Mouse (Mus musculus) liver, embryonic 11.5 days (tissue): ENCODE results near the gene Syt6. TPM values are rescaled to one million over a fixed set of nuclear protein-coding genes. Genes with fewer than 3 reads are reported as not detected.

Experiments
- ATAC-seq: fragments of 200-750 bp; cut with Nextera tagmentation; replicated peaks from 2 replicates; pipeline ENCODE4 v1.8.0; 2017; ENCODE audit warnings: moderate number of reproducible peaks, mild to moderate bottlenecking, moderate TSS enrichment, moderate library complexity; ENCODE audit not compliant: low FRiP score
- DNase-seq: peaks from one replicate; pipeline ENCODE4 v3.0.0-alpha.2; 2017; ENCODE audit warnings: low spot score
- H3K27ac ChIP-seq: fragments of 300-500 bp; sonication (generic); 2 replicates; pipeline ENCODE4 v1.5.1; 2014; ENCODE audit warnings: mild to moderate bottlenecking, low read depth, low read length, control low read depth
- H3K27me3 ChIP-seq: fragments of 300-500 bp; sonication (generic); replicated peaks from 2 replicates; pipeline ENCODE4 v1.6.1; 2014; ENCODE audit warnings: low read length, mixed read lengths; ENCODE audit not compliant: control insufficient read depth, insufficient read depth
- H3K36me3 ChIP-seq: fragments of 300-500 bp; sonication (generic); 2 replicates; pipeline ENCODE4 v1.6.1; 2014; ENCODE audit warnings: mild to moderate bottlenecking, low read length, moderate library complexity, mixed read lengths; ENCODE audit not compliant: control insufficient read depth, insufficient read depth
- H3K4me1 ChIP-seq: fragments of 300-500 bp; sonication (generic); replicated peaks from 2 replicates; pipeline ENCODE4 v1.6.1; 2014; ENCODE audit warnings: low read length, mixed read lengths; ENCODE audit not compliant: control insufficient read depth, insufficient read depth
- H3K4me2 ChIP-seq: fragments of 300-500 bp; sonication (generic); 2 replicates; pipeline ENCODE4 v1.6.1; 2014; ENCODE audit warnings: mild to moderate bottlenecking, control low read depth, moderate library complexity
- H3K4me3 ChIP-seq: fragments of 300-500 bp; sonication (generic); 2 replicates; pipeline ENCODE4 v1.5.1; 2014; ENCODE audit warnings: low read depth, low read length, control low read depth
- H3K9ac ChIP-seq: fragments of 300-500 bp; sonication (generic); 2 replicates; pipeline ENCODE4 v1.6.1; 2014; ENCODE audit warnings: low read depth, low read length, control low read depth
- H3K9me3 ChIP-seq: fragments of 300-500 bp; sonication (generic); 2 replicates; pipeline ENCODE4 v1.6.1; 2016; ENCODE audit warnings: low read length, inconsistent platforms, mixed read lengths; ENCODE audit not compliant: control insufficient read depth
- WGBS: fragments of 180-500 bp; shearing (Covaris S2); extraction: QIAGEN DNeasy Blood & Tissue Kit; methylation state at CpG from one replicate; pipeline ENCODE4 v1.1.7; 2014; 5-methylcytosine and 5-hydroxymethylcytosine counted together
- polyA plus RNA-seq: library from polyadenylated mRNA; unstranded; fragments of >200 nt; fragmentation: Nextera tagmentation; extraction: Ambion mirVana; gene quantifications from 2 replicates; pipeline ENCODE4 v1.2.1, GENCODE M21; 2014

Gene Syt6
- polyA plus RNA-seq = 0.32 and 0.52 TPM in 2 replicates

DNA sequence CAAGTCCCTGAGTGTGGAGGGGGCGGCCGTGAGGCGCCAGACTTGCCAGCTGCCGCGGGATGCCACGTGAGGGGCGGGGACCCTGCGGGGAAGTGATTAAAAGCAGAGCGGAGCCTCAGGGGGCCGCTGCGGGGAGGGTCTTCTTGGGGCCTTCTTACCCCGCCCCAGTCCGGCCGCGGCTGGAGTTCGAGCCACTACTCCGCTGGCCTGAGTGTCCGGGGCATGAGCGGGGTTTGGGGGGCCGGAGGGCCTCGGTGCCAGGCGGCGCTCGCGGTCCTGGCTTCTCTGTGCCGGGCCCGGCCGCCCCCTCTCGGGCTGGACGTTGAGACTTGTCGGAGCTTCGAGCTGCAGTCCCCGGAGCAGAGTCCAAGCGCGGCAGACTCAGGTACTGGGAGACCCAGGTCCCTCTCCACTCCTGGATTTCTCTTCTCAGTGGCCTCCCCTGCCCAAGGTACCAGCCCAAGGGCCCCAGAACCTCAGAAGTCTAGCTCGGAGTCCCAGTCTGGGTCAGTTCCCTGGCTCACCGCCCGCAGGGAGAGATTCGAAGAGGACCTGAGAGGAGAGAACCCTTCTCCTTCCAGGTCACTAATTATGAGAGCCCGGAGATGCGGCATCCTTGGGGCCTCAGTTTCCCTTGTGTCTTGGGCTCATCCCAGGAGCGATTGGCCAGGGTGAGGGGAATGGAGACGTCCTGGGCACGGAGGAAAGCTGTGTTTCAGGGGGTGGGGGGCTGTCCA, at the start of gene Syt6:
Gene Syt6 (plus strand): TSS at position 76 of the 737 bp plus-strand sequence.
- H3K4me3 ChIP-seq = peak within 1 kb of the TSS; percentile 41

DNA sequence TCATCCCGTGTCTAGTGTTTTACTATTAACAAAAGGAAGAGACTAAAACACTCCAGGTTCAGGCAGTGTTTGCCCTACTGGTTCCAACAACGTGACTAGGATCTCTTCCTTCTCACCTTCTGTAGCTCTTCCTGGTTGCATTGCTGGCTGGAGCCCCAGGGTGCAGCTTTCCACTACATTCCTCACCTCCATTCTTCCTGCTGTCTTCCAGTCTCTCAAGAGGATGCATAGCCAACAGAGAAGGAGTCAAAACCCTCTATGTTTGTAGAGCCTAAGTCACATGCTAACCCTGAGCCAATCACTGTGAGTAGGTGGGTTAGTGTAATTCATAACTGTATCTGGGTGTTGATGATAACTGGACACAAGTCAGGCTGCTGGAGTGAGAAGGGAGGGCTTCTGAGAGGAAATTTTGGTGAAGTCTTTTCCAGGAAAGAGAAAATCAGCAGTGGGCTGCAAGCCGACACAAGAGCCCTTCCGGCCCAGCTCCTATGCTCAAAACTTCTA, 48.8 kb upstream of the Syt6 start:
- WGBS = 63% methylated on average over 4 of the region's 4 CpGs
- ATAC-seq (no peak), DNase-seq (no peak)
- no peak overlapping the region for H3K9ac ChIP-seq
- H3K4me2 ChIP-seq = no peak overlapping the region
- H3K36me3 ChIP-seq = no peaks in the 10 kb centered on the region
- H3K27ac ChIP-seq = no peak overlapping the region
- H3K4me3 ChIP-seq = no peak overlapping the region
- H3K4me1 ChIP-seq = no peaks in the 10 kb centered on the region
- H3K27me3 ChIP-seq = no peaks in the 10 kb centered on the region
- H3K9me3 ChIP-seq = no peaks in the 10 kb centered on the region

More for the DNA sequence above, at the start of gene Syt6:
- DNase-seq (no peak), ATAC-seq (no peak; the same call in 1 of the 2 replicates)
- Histone ChIP-seq H3K9me3 (no peaks in the 10 kb centered on the region), H3K4me1 (no peaks in the 10 kb centered on the region), H3K9ac (no peak within 1 kb of the TSS), H3K36me3 (no peaks in the 10 kb centered on the region), H3K4me2 (peak within 1 kb of the TSS; percentile 66), H3K27me3 (peaks cover 66% of the 10 kb centered on the region), H3K27ac (no peak within 1 kb of the TSS)
- 5% methylated on average over 43 of the region's 44 CpGs for WGBS

DNA sequence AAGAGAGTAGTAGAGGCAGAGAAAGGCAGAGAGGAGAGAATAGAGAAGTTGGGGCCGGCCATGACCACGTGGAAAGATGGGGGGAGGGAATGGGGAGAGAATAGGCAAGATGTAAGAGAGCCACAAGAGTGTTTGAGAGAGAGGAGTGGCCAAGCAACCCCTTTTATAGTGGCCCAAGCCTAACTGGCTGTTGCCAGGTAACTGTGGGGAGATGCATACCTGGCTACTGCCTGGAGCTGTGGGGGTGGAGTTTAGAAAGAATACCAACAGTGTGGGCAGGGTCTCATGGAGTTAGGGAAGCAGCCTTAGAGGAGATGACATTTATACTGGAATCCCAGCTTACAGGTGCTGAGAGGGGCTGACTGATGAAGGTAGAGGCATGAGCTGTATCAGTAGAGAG, 48.2 kb upstream of the Syt6 start:
- Histone ChIP-seq H3K36me3 (no peaks in the 10 kb centered on the region), H3K27me3 (no peaks in the 10 kb centered on the region), H3K9me3 (no peaks in the 10 kb centered on the region), H3K4me2 (no peak overlapping the region), H3K9ac (no peak overlapping the region), H3K27ac (no peak overlapping the region), H3K4me3 (no peak overlapping the region), H3K4me1 (no peaks in the 10 kb centered on the region)
- ATAC-seq (no peak), DNase-seq (no peak)
- 20% methylated on average over 2 of the region's 2 CpGs for WGBS

DNA sequence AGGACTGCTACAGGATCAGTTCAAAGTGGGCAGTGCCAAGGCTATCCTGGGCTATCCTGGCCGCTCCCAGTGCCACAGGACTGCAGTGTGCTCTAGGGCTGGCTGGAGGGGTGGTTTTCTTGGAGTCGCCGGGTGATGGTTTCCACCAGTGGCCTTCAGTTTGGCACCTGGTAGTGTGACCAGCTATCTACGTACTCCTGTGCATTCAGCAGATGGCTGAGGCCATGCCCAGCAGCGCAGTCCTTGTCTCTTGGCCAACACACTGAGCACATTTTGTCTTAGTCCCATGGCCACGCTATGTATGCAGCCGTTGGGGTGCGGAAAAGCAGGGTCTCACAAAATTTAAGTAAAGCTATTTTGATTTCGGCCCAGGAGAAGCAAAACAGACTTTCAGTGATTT, 41.0 kb upstream of the Syt6 start:
- ATAC-seq = no peak

DNA sequence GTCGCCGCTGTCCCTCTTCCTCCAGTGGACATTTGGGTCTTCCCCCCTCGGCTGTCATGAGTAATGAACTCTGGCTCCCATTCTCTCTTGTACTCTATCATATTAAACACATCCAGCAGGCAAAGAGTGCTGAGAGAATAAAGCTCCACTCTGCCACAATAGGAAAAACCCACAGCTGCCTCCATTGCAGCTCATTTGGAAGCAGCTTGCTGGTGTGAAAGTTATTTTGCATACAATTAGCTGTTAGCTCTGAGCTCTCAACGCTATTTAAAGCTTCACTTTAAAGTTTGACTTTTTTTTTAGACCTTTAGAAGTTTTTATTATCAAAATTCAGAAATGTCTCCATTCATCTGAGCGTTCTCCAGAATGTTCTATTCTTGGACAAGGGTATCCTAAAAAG, 39.8 kb upstream of the Syt6 start:
- Histone ChIP-seq H3K9me3 (no peaks in the 10 kb centered on the region), H3K4me2 (no peak overlapping the region), H3K27me3 (no peaks in the 10 kb centered on the region), H3K27ac (no peak overlapping the region), H3K4me3 (no peak overlapping the region), H3K9ac (no peak overlapping the region), H3K36me3 (no peaks in the 10 kb centered on the region), H3K4me1 (no peaks in the 10 kb centered on the region)
- WGBS = 55% methylated on average over 5 of the region's 5 CpGs
- ATAC-seq = no peak
- DNase-seq = no peak

More for the DNA sequence above, 41.0 kb upstream of the Syt6 start:
- Histone ChIP-seq H3K27ac (no peak overlapping the region), H3K27me3 (no peaks in the 10 kb centered on the region), H3K4me2 (no peak overlapping the region), H3K36me3 (no peaks in the 10 kb centered on the region), H3K4me1 (no peaks in the 10 kb centered on the region), H3K9ac (no peak overlapping the region), H3K4me3 (no peak overlapping the region), H3K9me3 (no peaks in the 10 kb centered on the region)
- 89% methylated on average over 9 of the region's 9 CpGs for WGBS
- DNase-seq = no peak

DNA sequence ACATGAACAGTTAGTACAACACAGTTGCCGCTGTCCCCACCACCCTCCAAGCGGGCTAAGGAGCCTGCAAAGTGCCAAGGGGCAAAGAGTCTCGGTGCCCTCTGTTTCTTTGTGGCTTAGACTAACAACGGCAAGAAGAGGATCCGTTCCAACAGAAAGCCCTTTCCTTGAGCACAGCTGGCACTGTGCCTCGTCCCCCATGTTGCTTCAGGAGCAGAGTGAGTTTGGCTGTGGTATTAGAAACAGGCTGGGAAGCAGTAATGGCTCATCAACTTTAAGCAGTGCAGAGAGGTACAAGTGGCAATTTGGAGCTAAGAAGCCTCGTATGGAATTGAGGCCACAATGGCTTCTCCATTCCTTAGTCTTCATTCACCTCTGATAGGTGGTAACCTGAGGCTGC, 35.9 kb upstream of the Syt6 start:
- Histone ChIP-seq H3K27me3 (no peaks in the 10 kb centered on the region), H3K4me2 (no peak overlapping the region), H3K9ac (no peak overlapping the region), H3K4me1 (no peaks in the 10 kb centered on the region), H3K36me3 (no peaks in the 10 kb centered on the region), H3K9me3 (no peaks in the 10 kb centered on the region), H3K4me3 (no peak overlapping the region), H3K27ac (no peak overlapping the region)
- WGBS = 78% methylated on average over 7 of the region's 7 CpGs
- ATAC-seq (no peak), DNase-seq (no peak)

DNA sequence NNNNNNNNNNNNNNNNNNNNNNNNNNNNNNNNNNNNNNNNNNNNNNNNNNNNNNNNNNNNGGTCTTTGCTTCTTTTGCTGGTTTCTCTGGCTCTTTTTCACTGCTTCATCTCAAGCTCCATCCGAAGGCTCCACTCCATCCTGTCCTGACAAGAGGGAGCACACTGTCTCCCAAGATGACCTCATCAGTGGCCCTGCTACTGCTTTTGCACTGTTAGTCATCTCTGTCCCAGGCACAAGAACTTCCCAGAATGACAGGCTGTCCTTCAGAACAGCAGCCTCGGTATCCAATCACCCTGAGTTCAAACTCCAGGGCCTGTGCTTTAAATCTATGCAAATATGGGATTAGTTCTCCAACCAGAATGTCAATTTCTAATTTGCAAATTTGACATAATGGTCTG, 28.9 kb upstream of the Syt6 start:
- no peak overlapping the region for H3K27ac ChIP-seq
- H3K4me3 ChIP-seq = no peak overlapping the region
- no peaks in the 10 kb centered on the region for H3K36me3 ChIP-seq
- no peak for ATAC-seq
- H3K9me3 ChIP-seq = no peaks in the 10 kb centered on the region
- 40% methylated on average over 2 of the region's 2 CpGs for WGBS
- no peaks in the 10 kb centered on the region for H3K27me3 ChIP-seq
- no peaks in the 10 kb centered on the region for H3K4me1 ChIP-seq
- no peak overlapping the region for H3K4me2 ChIP-seq
- H3K9ac ChIP-seq = no peak overlapping the region
- DNase-seq = no peak

DNA sequence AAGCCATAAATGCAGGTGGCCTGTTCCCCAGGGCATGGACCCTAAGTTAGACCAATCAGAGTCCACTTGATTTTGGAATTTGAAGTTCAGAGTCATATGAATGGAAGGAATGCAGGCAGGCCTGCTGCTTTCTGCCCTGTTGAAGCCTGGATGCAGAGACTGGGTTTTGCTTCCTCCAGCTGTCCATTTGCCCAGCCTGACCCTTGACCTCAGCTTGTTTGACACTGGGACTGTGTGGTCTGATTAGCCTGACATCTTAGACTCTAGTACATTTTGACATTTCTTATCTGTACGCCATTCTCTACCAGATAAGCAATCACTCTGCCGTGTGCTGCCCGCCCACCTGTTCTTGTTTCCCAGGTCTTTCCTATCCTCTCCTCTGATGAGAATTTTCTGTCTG, 28.4 kb upstream of the Syt6 start:
- H3K9ac ChIP-seq = no peak overlapping the region
- H3K27ac ChIP-seq = no peak overlapping the region
- H3K4me3 ChIP-seq = no peak overlapping the region
- WGBS = 44% methylated on average over 3 of the region's 3 CpGs
- no peak overlapping the region for H3K4me2 ChIP-seq
- ATAC-seq (no peak), DNase-seq (no peak)
- H3K4me1 ChIP-seq = no peaks in the 10 kb centered on the region
- no peaks in the 10 kb centered on the region for H3K27me3 ChIP-seq
- H3K9me3 ChIP-seq = no peaks in the 10 kb centered on the region
- no peaks in the 10 kb centered on the region for H3K36me3 ChIP-seq

DNA sequence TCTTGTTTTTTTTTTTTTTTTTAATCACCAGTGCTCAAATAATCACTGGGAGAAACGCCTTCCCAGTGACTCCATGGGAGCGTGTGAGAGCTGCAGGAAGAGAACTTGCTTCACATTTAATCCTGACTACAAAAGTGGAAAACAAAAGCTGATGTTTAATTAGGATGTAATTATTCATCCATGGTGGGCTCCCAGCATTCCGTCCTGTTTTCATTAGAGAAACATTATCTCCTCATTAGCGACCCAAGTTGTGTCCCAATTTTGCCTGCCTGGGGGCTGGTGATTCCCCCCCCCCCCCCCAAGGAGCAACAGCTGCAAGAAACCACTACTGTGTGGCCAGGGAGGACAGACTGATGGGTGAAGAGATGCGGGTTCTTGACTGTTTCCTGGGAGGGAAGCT, 24.8 kb upstream of the Syt6 start:
- Histone ChIP-seq H3K27me3 (no peaks in the 10 kb centered on the region), H3K9ac (no peak overlapping the region), H3K36me3 (no peaks in the 10 kb centered on the region), H3K27ac (no peak overlapping the region), H3K4me1 (no peaks in the 10 kb centered on the region), H3K4me2 (no peak overlapping the region), H3K9me3 (no peaks in the 10 kb centered on the region), H3K4me3 (no peak overlapping the region)
- no peak for ATAC-seq
- WGBS = 62% methylated on average over 5 of the region's 5 CpGs
- DNase-seq = no peak
